ENCODE assay signal across 9 mouse cellular contexts in genomic region chr7:129847136-129847535, GRCm38 (mm10).
A peak's percentile ranks its signal among the peaks of the same experiment; 100 is the strongest.
DNase-seq lines count a peak whose midpoint lies in the region; TF ChIP-seq lines count a peak whose summit lies in the region.
"Had no signal": no experiment of that assay in that cellular context is flagged by ENCODE, and none has a peak within 500 bp of the region (broad histone marks: within the 10 kb centered on the region; RNA-seq: fewer than 3 reads in every experiment).

No protein-coding gene starts in this region.

- TF ChIP-seq POLR2A in brain, embryonic 14.5 days (IDR thresholded peaks at IDR 0.05; ENCODE audit: borderline replicate concordance, extremely low read depth, insufficient read depth, insufficient read length, poor library complexity, severe bottlenecking): no peak

- intact Hi-C loops in left cerebral cortex, postnatal 36 days (cut with DNase I): no loop called here

- DNase-seq in adrenal gland, postnatal 14 days: peak; percentile 43
- no peak for DNase-seq in adrenal gland, adult 8-10 months
- DNase-seq in ovary, adult 18-20 months (ENCODE audit: low spot score): peak; percentile 25
- no peak for DNase-seq in ovary, postnatal 10 days (ENCODE audit: low spot score)
- peak; percentile 27 for DNase-seq in brain, embryonic 14.5 days (ENCODE audit: low read depth)
- DNase-seq in lung, postnatal 25 days (ENCODE audit: low spot score): peak; percentile 76
- DNase-seq in thymus, postnatal 36 days: no peak
- no peak for DNase-seq in left cerebral cortex, postnatal 36 days (ENCODE audit: low spot score in 2 of 2)
- DNase-seq: kidney, postnatal 10 days had no signal

- no peak for TF ChIP-seq CTCF in brain, embryonic 14.5 days (IDR thresholded peaks at IDR 0.05; ENCODE audit: borderline replicate concordance, extremely low read depth, insufficient read depth, insufficient read length)

Comparison
In these comparisons a context has a peak if more than half of its experiments do, and no peak if none do; other contexts are left out.
1. DNase-seq: peak in adrenal gland, postnatal 14 days (single experiment), ovary, adult 18-20 months (single experiment), brain, embryonic 14.5 days (single experiment) and lung, postnatal 25 days (single experiment); none in adrenal gland, adult 8-10 months (single experiment), ovary, postnatal 10 days (single experiment), thymus, postnatal 36 days (0 of 2) and left cerebral cortex, postnatal 36 days (0 of 2).